Mouse (Mus musculus) monocyte, adult 2 months (primary cell): Measurements from ENCODE around the gene Zfp160.
"Not testable (repeated sequence)": the region's sequence is repeated elsewhere in the genome, so short reads cannot be mapped to it uniquely, and the experiment has no call there.

Experiments used
- DNase-seq, 2 experiments: peaks; one replicate each; pipeline ENCODE4 v3.0.0; 2022; ENCODE audit warnings: low spot score in 2 of 2, low read depth in 1 of 2

Zfp160 gene

GRCm38 (mm10) chr17:21008382-21009331 lies at the start of gene Zfp160:
Gene Zfp160 (plus strand): TSS chr17:21008903.
- DNase-seq, result peak; percentile 50 to 63

GRCm38 (mm10) chr17:20960386-20960785 lies 48.3 kb upstream of the Zfp160 start:
- no peak for DNase-seq

GRCm38 (mm10) chr17:20965421-20965820 lies 43.3 kb upstream of the Zfp160 start:
- no peak for DNase-seq

- no peak for DNase-seq
Measured at GRCm38 (mm10) chr17:20966681-20967080, 42.0 kb upstream of the Zfp160 start.

GRCm38 (mm10) chr17:20993716-20994115 lies 15.0 kb upstream of the Zfp160 start:
- no peak for DNase-seq

GRCm38 (mm10) chr17:20996364-20996763 lies 12.3 kb upstream of the Zfp160 start, which contains the start of gene Vmn1r233:
Gene Vmn1r233 (minus strand): TSS chr17:20996464.
- DNase-seq, result no peak

GRCm38 (mm10) chr17:21009726-21010125 lies 1.0 kb downstream of the Zfp160 start:
- DNase-seq, result no peak

- DNase-seq, result no peak
Measured at GRCm38 (mm10) chr17:21018410-21019080, 9.8 kb downstream of the Zfp160 start.

- DNase-seq, result not testable (repeated sequence)
Measured at GRCm38 (mm10) chr17:21048020-21048419, 39.3 kb downstream of the Zfp160 start.

- no peak for DNase-seq
Measured at GRCm38 (mm10) chr17:21050901-21051300, 42.2 kb downstream of the Zfp160 start.

GRCm38 (mm10) chr17:21051341-21051740 lies 42.6 kb downstream of the Zfp160 start:
- not testable (repeated sequence) for DNase-seq

- DNase-seq, result not testable (repeated sequence)
Measured at GRCm38 (mm10) chr17:21051919-21052318, 43.2 kb downstream of the Zfp160 start.

GRCm38 (mm10) chr17:21053267-21053666 lies 44.6 kb downstream of the Zfp160 start:
- no peak for DNase-seq

- not testable (repeated sequence) for DNase-seq
Measured at GRCm38 (mm10) chr17:21055111-21055510, 46.4 kb downstream of the Zfp160 start.

- no peak for DNase-seq
Measured at GRCm38 (mm10) chr17:21065501-21065900, 56.8 kb downstream of the Zfp160 start.

- no peak for DNase-seq
Measured at GRCm38 (mm10) chr17:21067036-21067435, 58.3 kb downstream of the Zfp160 start.

GRCm38 (mm10) chr17:21069443-21069842 lies 60.7 kb downstream of the Zfp160 start:
- DNase-seq, result not testable (repeated sequence)

- DNase-seq, result not testable (repeated sequence)
Measured at GRCm38 (mm10) chr17:21070971-21071370, 62.3 kb downstream of the Zfp160 start.
